Mouse (Mus musculus): ENCODE results near the gene Ramp3. TPM values are rescaled to one million over a fixed set of nuclear protein-coding genes. Genes with fewer than 3 reads are reported as not detected.

Ramp3 gene
- polyA plus RNA-seq, 1 experiment from 2014 or later, result 3.5 TPM

GRCm38 (mm10) chr11:6726921-6727320, 68.6 kb downstream of the Ramp3 start:
- ATAC-seq (replicated peaks; ENCODE audit: low FRiP score) (no peak), DNase-seq (ENCODE audit: low spot score) (no peak)
- Histone ChIP-seq H3K4me1 (replicated peaks; ENCODE audit: control insufficient read depth, insufficient read depth, low read length) (no peaks in the 10 kb centered on the region), H3K4me3 (ENCODE audit: low read depth, low read length) (no peak overlapping the region), H3K9me3 (ENCODE audit: control insufficient read depth, low read length) (no peaks in the 10 kb centered on the region), H3K4me2 (ENCODE audit: low read depth, low read length, severe bottlenecking) (no peak overlapping the region), H3K27me3 (ENCODE audit: control insufficient read depth, insufficient read depth, low read length) (no peaks in the 10 kb centered on the region), H3K27ac (ENCODE audit: low read depth, low read length) (no peak overlapping the region), H3K36me3 (ENCODE audit: control insufficient read depth, insufficient read depth, low read length) (no peaks in the 10 kb centered on the region), H3K9ac (ENCODE audit: low read length) (no peak overlapping the region)
- 95% methylated on average over 5 of the region's 5 CpGs for WGBS

Other genes with a start within 250 kb of the Ramp3 start
- 4,588 and 4,913 TPM in 2 replicates for gene Ppia, start 243.1 kb upstream of the Ramp3 start, polyA plus RNA-seq (2014; fragmentation: Nextera tagmentation; extraction: Ambion mirVana)
- 962 and 982 TPM in 2 replicates for gene H2afv, start 214.1 kb upstream of the Ramp3 start, polyA plus RNA-seq (2014; fragmentation: Nextera tagmentation; extraction: Ambion mirVana)
- gene Purb, start 182.6 kb upstream of the Ramp3 start, polyA plus RNA-seq (2014; fragmentation: Nextera tagmentation; extraction: Ambion mirVana), result 14.0 and 15.0 TPM in 2 replicates
- gene Myo1g, start 137.6 kb upstream of the Ramp3 start, polyA plus RNA-seq (2014; fragmentation: Nextera tagmentation; extraction: Ambion mirVana), result 0.16 and 0.63 TPM in 2 replicates
- 90.8 and 97.2 TPM in 2 replicates for gene Ccm2, start 111.6 kb upstream of the Ramp3 start, polyA plus RNA-seq (2014; fragmentation: Nextera tagmentation; extraction: Ambion mirVana)
- 28.4 and 29.3 TPM in 2 replicates for gene Nacad, start 52.5 kb upstream of the Ramp3 start, polyA plus RNA-seq (2014; fragmentation: Nextera tagmentation; extraction: Ambion mirVana)
- gene Tbrg4, start 32.5 kb upstream of the Ramp3 start, polyA plus RNA-seq (2014; fragmentation: Nextera tagmentation; extraction: Ambion mirVana), result 53.0 TPM in 2 replicates
- not detected in 2 replicates for gene Wap, start 19.9 kb upstream of the Ramp3 start, polyA plus RNA-seq (2014; fragmentation: Nextera tagmentation; extraction: Ambion mirVana)
- gene Gm11983, start 179.1 kb downstream of the Ramp3 start, polyA plus RNA-seq (2014; fragmentation: Nextera tagmentation; extraction: Ambion mirVana), result not detected in 2 replicates

Measured in forebrain, embryonic 11.5 days (tissue).